Mouse (Mus musculus) ES-E14 (cell line): ENCODE measurements around the gene Nfib. TPM values are rescaled to one million over a fixed set of nuclear protein-coding genes. Genes with fewer than 3 reads are reported as not detected.

Experiments
- DNase-seq: peaks from one replicate; pipeline ENCODE4 v3.0.0-alpha.2; 2013; ENCODE audit warnings: low read depth, low spot score
- H3K27ac ChIP-seq: 2 replicates; pipeline ENCODE4 v1.5.1; 2012; ENCODE audit warnings: low read depth, mild to moderate bottlenecking, low read length, moderate library complexity, mixed read lengths; ENCODE audit not compliant: poor library complexity, insufficient read depth, severe bottlenecking
- H3K36me3 ChIP-seq: 2 replicates; pipeline ENCODE4 v1.6.1; 2012; ENCODE audit warnings: mild to moderate bottlenecking, low read length, moderate library complexity, mixed read lengths; ENCODE audit not compliant: control insufficient read depth, poor library complexity, insufficient read depth, severe bottlenecking
- H3K4me1 ChIP-seq, 2 experiments: fragments of 150-350 bp in 1 of 2; sonication (generic) in 1 of 2; 2 replicates each; pipeline ENCODE4 v1.6.1; 2012; ENCODE audit warnings: low read length in 2 of 2, mild to moderate bottlenecking in 1 of 2, mixed read lengths in 1 of 2; ENCODE audit not compliant: control insufficient read depth in 2 of 2, insufficient read depth in 2 of 2, poor library complexity in 1 of 2
- H3K4me3 ChIP-seq, 2 experiments: fragments of 150-350 bp in 1 of 2; sonication (generic) in 1 of 2; 2 replicates each; pipeline ENCODE4 v1.5.1; 2012; ENCODE audit warnings: low read length in 2 of 2, low read depth in 1 of 2, mild to moderate bottlenecking in 1 of 2, mixed read lengths in 1 of 2; ENCODE audit not compliant: insufficient read depth in 1 of 2, poor library complexity in 1 of 2, severe bottlenecking in 1 of 2
- H3K9ac ChIP-seq: 2 replicates; pipeline ENCODE4 v1.6.1; 2012; ENCODE audit warnings: low read depth, mild to moderate bottlenecking, low read length, mixed read lengths; ENCODE audit not compliant: poor library complexity, insufficient read depth, severe bottlenecking
- H3K9me3 ChIP-seq: fragments of 150-350 bp; sonication (generic); 2 replicates; pipeline ENCODE4 v1.6.1; 2012; ENCODE audit warnings: low read depth, mild to moderate bottlenecking, low read length; ENCODE audit not compliant: control insufficient read depth, insufficient read depth
- CHD2 ChIP-seq: IDR thresholded peaks from 2 replicates; pipeline ENCODE4 v1.6.1; 2014; ENCODE audit warnings: mild to moderate bottlenecking, low read depth, low read length, inconsistent platforms
- HCFC1 ChIP-seq: IDR thresholded peaks from 2 replicates; pipeline ENCODE4 v1.6.1; 2012; ENCODE audit warnings: low read length, inconsistent platforms, borderline replicate concordance; ENCODE audit not compliant: insufficient read depth
- MAFK ChIP-seq: IDR thresholded peaks from 2 replicates; pipeline ENCODE4 v1.6.1; 2014; ENCODE audit warnings: mild to moderate bottlenecking, low read depth, low read length, inconsistent platforms; ENCODE audit not compliant: insufficient read depth
- ZC3H11A ChIP-seq: IDR thresholded peaks from 2 replicates; pipeline ENCODE4 v1.6.1; 2012; ENCODE audit warnings: low read depth, mild to moderate bottlenecking, inconsistent platforms, low read length, borderline replicate concordance
- ZNF384 ChIP-seq: IDR thresholded peaks from 2 replicates; pipeline ENCODE4 v1.6.1; 2012; ENCODE audit warnings: low read depth, low read length, inconsistent platforms
- in situ Hi-C, 2 experiments: fragments of 600-800 bp; cut with MboI; formaldehyde crosslinking; loops; one replicate each; pipeline ENCODE4 v1.15.1; 2025; ENCODE audit warnings: low sequenced_read_pairs in 2 of 2, inconsistent platforms in 1 of 2; ENCODE audit not compliant: unreplicated experiment in 2 of 2
- total RNA-seq: library from RNA; depleted of rRNA; stranded (reverse); fragments of 300-350 nt; gene quantifications from 2 replicates; pipeline ENCODE4 v1.2.3, GENCODE M21; 2012

Gene Nfib
- total RNA-seq, 1 experiment: 8.9 TPM

DNA sequence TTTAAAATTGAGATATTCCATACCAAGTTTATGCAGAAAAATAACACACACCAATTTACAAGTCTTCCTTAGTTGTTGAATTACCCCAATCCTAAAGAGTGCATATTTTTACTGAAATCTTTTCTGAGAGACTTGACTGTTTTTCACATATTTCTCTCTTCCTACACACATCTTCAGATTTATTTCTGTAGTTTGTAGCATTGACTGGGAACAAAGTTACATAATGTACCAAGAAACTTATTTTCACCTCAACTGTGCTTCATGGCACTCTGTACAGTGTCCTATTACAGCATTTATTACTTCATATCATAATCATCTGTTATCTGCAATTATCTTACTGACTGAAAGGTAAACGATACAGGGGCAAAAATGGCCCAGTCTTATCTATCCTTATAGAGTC lies 406.9 kb downstream of the Nfib start:
- Histone ChIP-seq H3K4me1 (peaks cover 0 to 4% of the 10 kb centered on the region in 2 experiments; a peak in 2 of 4 replicates), H3K27ac (no peak overlapping the region), H3K9ac (no peak overlapping the region), H3K4me3 (no peak overlapping the region), H3K36me3 (no peaks in the 10 kb centered on the region), H3K9me3 (no peaks in the 10 kb centered on the region)
- TF ChIP-seq HCFC1 (no peak), CHD2 (no peak), ZNF384 (no peak), MAFK (no peak), ZC3H11A (no peak)
- in situ Hi-C loops: no loop called here
- DNase-seq: no peak

DNA sequence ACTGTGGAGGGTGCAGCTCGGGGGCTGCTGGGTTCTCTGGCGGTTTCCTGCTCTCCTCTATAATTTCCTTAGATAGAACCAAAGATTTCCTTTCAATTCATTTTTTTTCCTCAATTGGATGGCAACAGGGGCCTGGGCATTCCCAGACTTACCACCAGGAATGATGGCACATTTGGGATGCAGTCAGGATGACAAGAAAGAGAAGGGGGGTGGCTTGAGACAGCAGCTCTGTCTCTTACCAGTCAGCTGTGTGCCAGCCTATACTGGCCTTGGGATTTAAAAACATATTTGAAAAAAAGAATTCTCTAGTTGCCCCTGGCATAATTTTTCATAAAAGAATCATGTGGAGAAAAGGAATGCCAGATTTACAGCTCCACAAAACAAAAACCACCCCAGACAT lies 408.0 kb downstream of the Nfib start:
- no peak for DNase-seq
- Histone ChIP-seq H3K27ac (no peak overlapping the region), H3K4me3 (no peak overlapping the region), H3K9ac (no peak overlapping the region), H3K9me3 (no peaks in the 10 kb centered on the region), H3K36me3 (no peaks in the 10 kb centered on the region), H3K4me1 (peaks cover 0 to 6% of the 10 kb centered on the region in 2 experiments; a peak in 2 of 4 replicates)
- in situ Hi-C loops: no loop called here
- no peak for TF ChIP-seq ZNF384
- TF ChIP-seq MAFK: no peak
- no peak for TF ChIP-seq CHD2
- no peak for TF ChIP-seq HCFC1
- TF ChIP-seq ZC3H11A: no peak

DNA sequence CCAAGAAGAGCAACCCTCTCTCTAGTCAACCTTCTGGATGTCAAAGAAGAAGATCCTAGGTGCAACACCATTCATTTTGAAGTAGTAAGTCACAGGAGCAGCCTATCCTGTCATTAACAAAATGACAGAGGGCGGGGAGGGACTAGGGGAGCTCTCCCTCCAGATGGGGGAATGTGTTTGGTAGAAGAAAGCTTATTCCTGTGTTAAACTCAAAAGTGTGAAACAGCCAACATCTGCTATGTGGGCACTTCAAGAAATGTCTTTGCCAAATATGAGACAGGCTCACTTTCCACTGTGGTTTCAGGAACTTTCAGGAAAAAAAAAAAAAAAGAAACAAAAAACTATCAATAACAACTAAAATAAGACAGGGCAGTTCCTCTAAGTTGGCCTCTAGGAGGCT lies 411.5 kb downstream of the Nfib start:
- TF ChIP-seq ZNF384 (no peak), HCFC1 (no peak), CHD2 (no peak), MAFK (no peak), ZC3H11A (no peak)
- no peaks in the 10 kb centered on the region for H3K36me3 ChIP-seq
- in situ Hi-C loops: no loop called here
- H3K9ac ChIP-seq: no peak overlapping the region
- H3K9me3 ChIP-seq: no peaks in the 10 kb centered on the region
- H3K27ac ChIP-seq: no peak overlapping the region
- no peak for DNase-seq
- peaks cover 0 to 6% of the 10 kb centered on the region in 2 experiments; a peak in 2 of 4 replicates for H3K4me1 ChIP-seq
- H3K4me3 ChIP-seq: no peak overlapping the region

DNA sequence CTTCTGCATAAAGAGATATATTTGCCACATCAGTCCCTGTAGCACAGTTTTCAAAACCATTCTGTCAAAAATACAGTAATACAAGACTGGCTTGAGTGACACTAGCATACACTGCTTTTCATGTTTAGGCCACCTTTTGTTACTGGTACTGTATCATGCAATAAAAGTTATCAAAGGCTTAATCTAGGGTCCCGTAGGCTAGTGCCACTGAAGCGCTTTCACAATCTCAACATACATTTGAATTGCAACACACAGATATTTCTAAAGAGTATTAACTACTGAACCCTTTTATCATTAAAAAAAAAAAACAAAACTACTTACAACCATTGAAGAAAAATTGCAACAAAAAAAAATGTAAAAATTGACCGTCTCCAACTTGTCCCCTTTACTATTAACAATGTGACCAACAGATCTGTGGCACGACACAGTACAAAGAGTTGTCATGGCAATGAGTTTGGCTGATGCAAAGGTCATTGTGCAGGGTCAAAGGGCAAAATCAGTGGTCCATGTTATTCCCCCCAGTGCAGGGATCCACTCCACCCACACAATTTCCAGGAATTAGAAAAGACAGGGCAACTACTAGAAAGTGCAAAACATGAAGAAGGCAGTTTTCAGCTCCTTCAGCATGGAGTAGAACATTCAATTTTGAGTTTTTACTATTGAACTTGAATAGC lies 414.2 kb downstream of the Nfib start:
- no peak overlapping the region for H3K4me3 ChIP-seq
- TF ChIP-seq ZC3H11A: no peak
- H3K9me3 ChIP-seq: no peaks in the 10 kb centered on the region
- H3K27ac ChIP-seq: no peak overlapping the region
- peaks cover 0 to 6% of the 10 kb centered on the region in 2 experiments; a peak in 2 of 4 replicates for H3K4me1 ChIP-seq
- in situ Hi-C loops: no loop called here
- H3K9ac ChIP-seq: no peak overlapping the region
- no peak for DNase-seq
- no peaks in the 10 kb centered on the region for H3K36me3 ChIP-seq

DNA sequence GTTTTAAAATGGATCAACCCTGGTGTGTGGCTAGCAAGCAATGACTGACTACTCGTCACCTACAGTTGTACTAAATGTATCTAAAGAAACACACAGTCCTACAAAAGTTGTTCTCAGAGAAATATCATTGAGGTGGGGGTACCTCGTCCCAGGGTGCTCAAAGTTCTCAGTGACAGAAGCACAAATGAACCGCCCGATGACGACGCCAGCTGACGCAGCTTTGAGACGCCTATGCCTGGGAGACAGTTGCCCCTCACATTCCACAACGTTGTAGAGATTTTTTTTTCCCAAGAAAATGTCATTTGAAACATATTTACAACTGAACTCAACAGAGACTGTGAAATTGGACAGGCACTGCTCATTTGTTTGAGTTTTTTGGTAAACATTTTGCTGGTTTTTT lies 414.9 kb downstream of the Nfib start:
- H3K9ac ChIP-seq: no peak overlapping the region
- no peaks in the 10 kb centered on the region for H3K36me3 ChIP-seq
- in situ Hi-C loops: no loop called here
- TF ChIP-seq CHD2 (no peak), HCFC1 (no peak), ZC3H11A (no peak), ZNF384 (no peak), MAFK (no peak)
- H3K27ac ChIP-seq: no peak overlapping the region
- DNase-seq: no peak
- H3K4me3 ChIP-seq: no peak overlapping the region
- no peaks in the 10 kb centered on the region for H3K9me3 ChIP-seq
- peaks cover 0 to 6% of the 10 kb centered on the region in 2 experiments; a peak in 2 of 4 replicates for H3K4me1 ChIP-seq
